Mouse (Mus musculus) kidney, adult 2 months (tissue): ENCODE results near the gene Pa2g4. TPM values are rescaled to one million over a fixed set of nuclear protein-coding genes. Genes with fewer than 3 reads are reported as not detected.
A peak's percentile ranks its signal among the peaks of the same experiment; 100 is the strongest.

Source experiments
- DNase-seq: peaks from one replicate; pipeline ENCODE4 v3.0.0; 2021
- H3K27ac ChIP-seq: fragments of 200-500 bp; 2 replicates; pipeline ENCODE4 v1.5.1; 2012; ENCODE audit warnings: low read depth, low read length, control low read depth, inconsistent platforms; ENCODE audit not compliant: insufficient read depth
- H3K27me3 ChIP-seq: fragments of 200-500 bp; replicated peaks from 2 replicates; pipeline ENCODE4 v1.6.1; 2012; ENCODE audit warnings: mild to moderate bottlenecking, moderate library complexity, low read length, inconsistent platforms; ENCODE audit not compliant: control insufficient read depth, insufficient read depth
- H3K36me3 ChIP-seq: fragments of 200-500 bp; 2 replicates; pipeline ENCODE4 v1.6.1; 2012; ENCODE audit warnings: mild to moderate bottlenecking, moderate library complexity, low read length, inconsistent platforms; ENCODE audit not compliant: control insufficient read depth, insufficient read depth
- H3K4me1 ChIP-seq: fragments of 200-500 bp; 2 replicates; pipeline ENCODE4 v1.6.1; 2011; ENCODE audit warnings: low read length; ENCODE audit not compliant: control insufficient read depth, insufficient read depth
- H3K4me3 ChIP-seq: fragments of 200-500 bp; 2 replicates; pipeline ENCODE4 v1.5.1; 2011; ENCODE audit warnings: mild to moderate bottlenecking, low read depth, low read length, control low read depth; ENCODE audit not compliant: insufficient read depth
- CTCF ChIP-seq: fragments of 200-500 bp; conservative IDR thresholded peaks from 2 replicates; pipeline ENCODE4 v1.5.1; 2011; ENCODE audit warnings: low read depth, mild to moderate bottlenecking, control low read depth, low read length, moderate library complexity, mixed read lengths; ENCODE audit not compliant: insufficient read depth, insufficient read length
- POLR2A ChIP-seq: fragments of 200-500 bp; IDR thresholded peaks from one replicate; pipeline ENCODE4 v1.6.1; 2011; ENCODE audit warnings: low read depth, low read length, control low read depth
- WGBS: fragments of 180-500 bp; shearing (Covaris S2); methylation state at CpG from one replicate; pipeline ENCODE4 v1.1.7; 2018; 5-methylcytosine and 5-hydroxymethylcytosine counted together
- polyA plus RNA-seq: library from polyadenylated mRNA; depleted of rRNA; stranded (reverse); fragments of >200 nt; gene quantifications from 2 replicates; pipeline ENCODE4 v1.2.3, GENCODE M21; 2012

The Pa2g4 gene
- polyA plus RNA-seq, 1 experiment, result 25.1 TPM

- H3K27ac ChIP-seq, result no peak overlapping the region
- H3K27me3 ChIP-seq, result no peaks in the 10 kb centered on the region
- no peaks in the 10 kb centered on the region for H3K4me1 ChIP-seq
- no peak for DNase-seq
- 78% methylated on average over 1 of the region's 1 CpGs for WGBS
- TF ChIP-seq POLR2A, result no peak
- TF ChIP-seq CTCF, result no peak
- no peaks in the 10 kb centered on the region for H3K36me3 ChIP-seq
- H3K4me3 ChIP-seq, result no peak overlapping the region
Measured at GRCm38 (mm10) chr10:128601499-128601898, 35.7 kb upstream of the Pa2g4 start.

- no peaks in the 10 kb centered on the region for H3K4me1 ChIP-seq
- no peak overlapping the region for H3K4me3 ChIP-seq
- no peak overlapping the region for H3K27ac ChIP-seq
- no peaks in the 10 kb centered on the region for H3K27me3 ChIP-seq
- no peak for DNase-seq
- 32% methylated on average over 2 of the region's 2 CpGs for WGBS
- no peaks in the 10 kb centered on the region for H3K36me3 ChIP-seq
- no peak for TF ChIP-seq POLR2A
- TF ChIP-seq CTCF, result no peak
Measured at GRCm38 (mm10) chr10:128598476-128598875, 32.7 kb upstream of the Pa2g4 start.

GRCm38 (mm10) chr10:128592797-128593196 lies 27.0 kb upstream of the Pa2g4 start:
- TF ChIP-seq POLR2A (no peak), CTCF (no peak)
- no peaks in the 10 kb centered on the region for H3K4me1 ChIP-seq
- no peaks in the 10 kb centered on the region for H3K27me3 ChIP-seq
- no peak overlapping the region for H3K27ac ChIP-seq
- no peak for DNase-seq
- no peaks in the 10 kb centered on the region for H3K36me3 ChIP-seq
- 84% methylated on average over 5 of the region's 5 CpGs for WGBS
- no peak overlapping the region for H3K4me3 ChIP-seq

GRCm38 (mm10) chr10:128591436-128591835 lies 25.6 kb upstream of the Pa2g4 start:
- WGBS, result 91% methylated on average over 6 of the region's 6 CpGs
- Histone ChIP-seq H3K27ac (no peak overlapping the region), H3K4me3 (no peak overlapping the region), H3K36me3 (no peaks in the 10 kb centered on the region), H3K4me1 (no peaks in the 10 kb centered on the region; the same call in 1 of the 2 replicates), H3K27me3 (no peaks in the 10 kb centered on the region)
- DNase-seq, result no peak
- no peak for TF ChIP-seq POLR2A
- no peak for TF ChIP-seq CTCF

GRCm38 (mm10) chr10:128590193-128590690 lies 24.5 kb upstream of the Pa2g4 start:
- WGBS, result under 1% methylated on average over 43 of the region's 43 CpGs
- Histone ChIP-seq H3K27me3 (no peaks in the 10 kb centered on the region), H3K36me3 (no peaks in the 10 kb centered on the region), H3K4me3 (peak overlapping the region; percentile 93), H3K4me1 (peaks cover 6% of the 10 kb centered on the region; the same call in 1 of the 2 replicates), H3K27ac (peak overlapping the region; percentile 97)
- TF ChIP-seq CTCF, result peak; percentile 72
- TF ChIP-seq POLR2A, result no peak
- peak; percentile 78 for DNase-seq

- DNase-seq, result peak; percentile 87
- Histone ChIP-seq H3K27ac (peak within 1 kb of the TSS; percentile 97), H3K4me1 (peaks cover 10% of the 10 kb centered on the region), H3K27me3 (no peaks in the 10 kb centered on the region), H3K36me3 (no peaks in the 10 kb centered on the region; the same call in 1 of the 2 replicates), H3K4me3 (peak within 1 kb of the TSS; percentile 93)
- TF ChIP-seq CTCF (no peak), POLR2A (no peak)
- under 1% methylated on average over 43 of the region's 43 CpGs for WGBS
Measured at GRCm38 (mm10) chr10:128589464-128590192, 23.8 kb upstream of the Pa2g4 start, which contains the start of gene Erbb3. Erbb3 (minus strand) TSS chr10:128589652.

GRCm38 (mm10) chr10:128588775-128589463 lies 23.1 kb upstream of the Pa2g4 start:
- H3K36me3 ChIP-seq, result no peaks in the 10 kb centered on the region; the same call in 1 of the 2 replicates
- H3K4me1 ChIP-seq, result peaks cover 17% of the 10 kb centered on the region
- H3K27me3 ChIP-seq, result no peaks in the 10 kb centered on the region
- H3K4me3 ChIP-seq, result peak overlapping the region; percentile 93
- TF ChIP-seq CTCF (no peak), POLR2A (no peak)
- peak; percentile 86 for DNase-seq
- H3K27ac ChIP-seq, result peak overlapping the region; percentile 97
- 3% methylated on average over 23 of the region's 23 CpGs for WGBS
